Mouse (Mus musculus) heart, adult 18-20 months (tissue): ENCODE data around the gene Fbxl3. TPM values are rescaled to one million over a fixed set of nuclear protein-coding genes. Genes with fewer than 3 reads are reported as not detected.

Experiments used
- DNase-seq, 2 experiments: peaks; one replicate each; pipeline ENCODE4 v3.0.0; 2021 to 2022; ENCODE audit warnings: mixed read lengths in 1 of 2
- long read RNA-seq, 2 experiments: library from polyadenylated mRNA; stranded (forward); transcript quantifications; one replicate each; pipeline ENCODE4 v2.0.0; 2021
- total RNA-seq, 2 experiments: library from RNA; stranded (reverse); gene quantifications; 2 replicates each; pipeline ENCODE4 v1.2.3; 2021

Fbxl3 gene
- 10 to 100 TPM; 58.2 to 61.1 TPM for total RNA-seq
- long read RNA-seq, experiment 1, full-length matches to known transcripts = 33 of 64 reads
- long read RNA-seq, experiment 1, partial matches to known transcripts = 0 of 64 reads
- long read RNA-seq, experiment 1, other reads (novel, unspliced or antisense) = 31 of 64 reads
- long read RNA-seq, experiment 2, full-length matches to known transcripts = 8 of 35 reads
- long read RNA-seq, experiment 2, partial matches to known transcripts = 0 of 35 reads
- long read RNA-seq, experiment 2, other reads (novel, unspliced or antisense) = 27 of 35 reads

- peak; percentile 95 to 98 for DNase-seq
Measured at GRCm38 (mm10) chr14:103099238-103099933, at the start of gene Fbxl3. Fbxl3 (minus strand) TSS chr14:103099566.

- peak in 1 of 2 experiments; percentile 18 for DNase-seq
Measured at GRCm38 (mm10) chr14:103131991-103132390, 32.6 kb upstream of the Fbxl3 start.

DNA sequence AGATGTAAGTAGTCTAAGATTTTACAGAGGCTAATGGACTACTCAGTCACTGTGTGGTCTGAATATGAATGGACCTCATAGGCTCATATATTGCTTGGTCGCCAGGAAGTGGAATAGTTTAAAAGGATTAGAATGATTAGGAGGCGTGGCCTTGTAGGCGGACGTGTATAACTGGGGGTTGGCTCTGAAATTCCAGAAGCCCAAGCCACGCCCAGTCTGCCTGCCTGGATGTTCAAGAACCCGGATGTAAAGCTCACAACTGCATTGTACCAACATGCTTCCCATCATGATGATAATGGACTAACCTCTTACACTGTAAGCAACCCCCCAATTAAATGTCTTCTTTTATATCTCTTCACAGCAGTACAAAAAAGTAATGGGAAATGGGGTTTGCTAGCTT lies 26.4 kb upstream of the Fbxl3 start:
- DNase-seq = no peak

- DNase-seq = no peak
Measured at GRCm38 (mm10) chr14:103114994-103115670, 15.8 kb upstream of the Fbxl3 start.

DNA sequence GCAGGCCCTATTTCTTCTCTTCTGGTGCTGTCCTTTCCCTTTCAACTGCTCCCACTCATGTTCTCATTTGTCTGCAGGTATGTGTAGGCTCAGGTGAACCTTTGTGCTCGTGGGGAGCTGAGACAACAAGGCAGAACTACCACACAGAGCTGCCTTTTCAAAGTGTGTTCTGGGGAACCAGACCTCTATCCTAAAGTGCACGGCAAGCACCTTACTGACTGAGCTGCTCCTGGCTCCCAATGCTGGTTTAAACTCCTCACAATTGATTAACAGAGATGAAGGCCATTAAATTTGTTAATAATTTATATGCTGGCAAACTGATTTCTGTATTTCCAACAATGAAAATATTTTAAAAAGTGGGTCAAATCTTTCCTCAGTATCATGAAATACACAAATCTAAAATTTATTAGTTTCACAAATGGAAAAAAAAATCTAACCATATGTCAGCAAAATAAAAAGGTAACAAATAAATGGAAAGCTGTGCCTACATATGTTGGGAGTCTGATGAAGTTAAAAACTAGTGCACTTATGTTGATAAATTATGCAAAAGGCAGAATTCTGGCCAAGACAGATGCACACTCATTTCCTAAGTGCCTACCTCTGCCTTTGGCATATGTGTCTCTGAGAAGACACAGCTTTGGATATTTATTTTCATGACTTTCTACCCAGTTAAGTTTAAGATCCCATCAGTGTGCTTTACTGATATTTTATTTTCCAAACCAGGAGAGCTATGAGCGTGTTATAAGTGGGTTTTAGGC lies 13.4 kb upstream of the Fbxl3 start:
- no peak for DNase-seq

- no peak for DNase-seq
Measured at GRCm38 (mm10) chr14:103109971-103110370, 10.6 kb upstream of the Fbxl3 start.

DNA sequence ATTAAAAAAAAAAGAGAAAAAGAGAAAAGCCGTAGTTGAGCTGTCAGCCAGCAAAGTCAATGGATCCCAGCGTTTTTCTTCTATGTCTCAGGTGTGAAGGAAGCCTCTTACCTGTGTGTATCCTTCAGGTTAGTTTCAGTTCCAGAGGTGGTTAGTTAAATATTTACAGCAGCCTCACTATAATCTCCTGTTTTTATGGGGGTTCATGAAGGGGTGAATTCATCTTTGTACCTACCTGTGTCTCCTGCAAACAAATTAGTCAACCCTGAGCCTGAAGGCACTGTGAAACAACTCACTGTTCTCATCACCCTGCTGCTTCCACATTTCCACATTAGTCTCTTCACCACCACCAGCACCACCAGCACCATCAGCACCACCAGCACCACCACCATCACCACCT lies 6.9 kb upstream of the Fbxl3 start:
- no peak for DNase-seq

GRCm38 (mm10) chr14:103102731-103103335 lies 3.5 kb upstream of the Fbxl3 start:
- no peak for DNase-seq

DNA sequence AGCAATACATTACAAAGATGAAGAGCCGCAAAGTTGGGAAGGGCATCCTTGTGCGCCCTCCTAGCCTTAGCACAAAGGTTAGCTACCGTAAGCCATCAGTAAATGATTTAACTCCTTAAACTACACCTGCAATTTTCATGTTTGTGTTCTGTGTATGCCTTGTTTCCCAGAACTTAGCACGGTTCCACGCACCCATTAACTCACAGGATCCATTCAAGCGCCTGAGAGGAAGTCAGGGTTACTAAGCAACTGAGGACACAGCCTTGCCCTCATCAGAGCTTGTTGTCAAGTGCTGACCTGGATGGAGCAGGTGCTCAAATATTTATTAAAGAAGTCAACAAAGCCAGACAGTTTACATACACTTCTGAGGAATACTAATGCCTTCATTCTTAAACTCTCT lies 2.9 kb upstream of the Fbxl3 start:
- DNase-seq = no peak

GRCm38 (mm10) chr14:103101171-103101570 lies 1.8 kb upstream of the Fbxl3 start:
- DNase-seq = no peak

GRCm38 (mm10) chr14:103100296-103100695 lies 930 bp upstream of the Fbxl3 start:
- DNase-seq = peak in 1 of 2 experiments; percentile 28

GRCm38 (mm10) chr14:103098587-103099235 lies 655 bp downstream of the Fbxl3 start:
- DNase-seq = peak; percentile 91 to 93

DNA sequence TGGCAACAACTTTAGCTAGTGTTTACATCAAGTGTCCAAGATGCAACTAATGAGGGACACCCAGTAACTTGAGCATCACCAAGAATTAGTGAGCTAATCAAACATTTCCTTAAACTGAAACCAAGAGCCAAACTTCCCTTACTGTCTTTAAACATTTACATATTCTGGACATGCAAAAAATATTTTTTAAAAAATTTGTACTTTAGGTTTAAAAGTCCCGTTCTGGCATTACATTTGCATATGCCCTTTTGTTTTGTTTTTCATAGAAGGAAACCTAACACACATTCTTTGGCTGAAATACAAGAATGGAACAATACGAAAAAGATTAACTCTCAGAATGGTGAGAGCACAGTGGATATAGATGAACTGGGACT lies 1.2 kb downstream of the Fbxl3 start:
- DNase-seq = no peak

DNA sequence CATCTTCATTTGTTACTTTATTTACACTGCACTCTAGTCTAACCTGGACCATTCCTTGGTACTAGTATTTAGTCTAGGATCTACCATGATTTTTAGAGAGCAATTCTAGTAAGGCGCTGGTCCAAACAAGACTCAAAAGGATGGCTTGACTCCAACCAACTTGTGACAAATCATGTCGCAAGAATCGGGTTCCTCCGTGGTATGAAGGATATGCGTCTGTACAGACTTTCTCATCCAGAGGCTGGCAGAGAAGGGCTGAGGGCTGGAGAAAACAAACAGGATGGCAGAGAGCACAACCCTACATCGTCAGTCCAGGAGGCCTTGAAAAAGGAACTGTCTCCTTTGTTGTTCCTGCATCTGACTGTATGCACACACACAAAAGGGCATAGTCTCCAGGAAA lies 2.7 kb downstream of the Fbxl3 start:
- DNase-seq = peak; percentile 51 to 72

DNA sequence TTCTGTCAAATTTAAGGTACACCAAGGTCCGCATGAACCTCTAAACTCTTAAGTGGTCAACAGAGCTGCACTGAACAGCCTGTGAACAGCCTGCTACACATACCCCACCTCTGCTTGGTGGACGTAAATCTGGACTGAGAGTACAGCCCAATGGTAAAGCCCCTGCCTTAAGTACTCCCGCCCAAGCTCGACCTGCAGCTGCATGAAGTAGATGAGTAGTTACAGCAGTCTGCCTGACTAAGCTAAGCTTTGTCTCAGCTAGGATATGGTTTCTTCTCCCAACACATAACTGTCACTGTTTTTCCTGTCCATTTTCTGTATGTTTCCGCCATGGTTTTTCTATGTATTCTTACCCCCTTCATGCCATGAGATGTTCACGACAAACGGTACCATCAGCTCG lies 3.5 kb downstream of the Fbxl3 start:
- no peak for DNase-seq

DNA sequence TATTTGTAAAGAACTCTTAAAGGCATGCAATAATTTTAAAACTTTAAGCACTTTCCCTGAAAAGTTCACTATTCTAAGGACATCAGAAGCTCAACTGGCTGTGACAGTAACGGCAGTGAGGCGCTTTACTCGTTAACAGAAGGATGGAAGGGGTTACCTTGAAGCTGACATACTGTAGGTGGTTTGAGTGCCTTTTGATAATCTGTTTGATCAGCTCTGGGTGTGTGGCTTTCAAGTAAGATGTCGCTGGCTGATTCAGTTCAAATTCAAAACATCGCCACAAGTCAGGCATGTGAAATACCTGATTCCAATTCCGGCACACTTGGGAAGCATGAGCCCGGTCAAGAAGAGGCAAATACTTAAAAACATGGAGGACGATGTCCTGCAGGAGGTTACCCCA lies 4.3 kb downstream of the Fbxl3 start:
- DNase-seq = no peak

DNA sequence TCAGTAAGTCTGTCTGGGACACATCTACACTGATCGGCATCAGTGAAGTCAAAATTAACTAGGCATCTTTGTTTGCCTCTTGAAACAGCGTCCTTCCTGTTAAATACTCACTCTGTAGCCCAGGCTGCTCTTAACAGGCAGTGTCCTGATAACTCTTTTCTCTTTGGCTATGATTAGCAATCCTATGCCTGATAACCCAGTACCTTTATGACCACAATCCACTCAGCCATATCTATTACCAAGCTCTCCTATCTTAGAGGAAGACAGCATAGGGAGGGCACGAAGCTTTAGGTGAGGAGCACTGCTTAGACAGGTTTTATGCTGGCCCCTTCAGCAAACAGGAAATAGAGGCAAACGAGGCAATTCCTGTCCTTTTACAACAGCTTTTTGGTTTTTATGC lies 5.7 kb downstream of the Fbxl3 start:
- DNase-seq = no peak

GRCm38 (mm10) chr14:103093236-103093635 lies 6.1 kb downstream of the Fbxl3 start:
- no peak for DNase-seq

- DNase-seq = peak; percentile 81 to 84
Measured at GRCm38 (mm10) chr14:103088624-103089023, 10.7 kb downstream of the Fbxl3 start.

DNA sequence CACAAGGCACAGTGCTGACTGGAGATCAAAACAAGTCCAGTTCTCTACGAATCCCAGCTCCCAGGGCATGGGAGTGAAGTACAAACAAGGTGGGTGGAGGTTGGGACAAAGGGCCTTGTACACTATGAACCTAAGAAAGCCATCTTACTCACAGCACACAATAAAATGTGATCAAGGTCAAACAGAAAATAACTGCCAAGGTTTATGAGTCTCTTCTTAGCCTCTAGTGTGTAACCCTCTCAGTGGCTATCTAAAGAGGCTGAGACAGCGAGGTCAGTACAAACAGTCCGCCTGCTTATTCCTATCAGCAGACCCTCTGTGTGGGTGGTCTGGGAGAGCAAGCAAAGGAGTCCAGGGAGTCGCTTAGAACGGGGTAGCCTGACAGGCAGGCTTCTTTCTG lies 11.5 kb downstream of the Fbxl3 start:
- no peak for DNase-seq

DNA sequence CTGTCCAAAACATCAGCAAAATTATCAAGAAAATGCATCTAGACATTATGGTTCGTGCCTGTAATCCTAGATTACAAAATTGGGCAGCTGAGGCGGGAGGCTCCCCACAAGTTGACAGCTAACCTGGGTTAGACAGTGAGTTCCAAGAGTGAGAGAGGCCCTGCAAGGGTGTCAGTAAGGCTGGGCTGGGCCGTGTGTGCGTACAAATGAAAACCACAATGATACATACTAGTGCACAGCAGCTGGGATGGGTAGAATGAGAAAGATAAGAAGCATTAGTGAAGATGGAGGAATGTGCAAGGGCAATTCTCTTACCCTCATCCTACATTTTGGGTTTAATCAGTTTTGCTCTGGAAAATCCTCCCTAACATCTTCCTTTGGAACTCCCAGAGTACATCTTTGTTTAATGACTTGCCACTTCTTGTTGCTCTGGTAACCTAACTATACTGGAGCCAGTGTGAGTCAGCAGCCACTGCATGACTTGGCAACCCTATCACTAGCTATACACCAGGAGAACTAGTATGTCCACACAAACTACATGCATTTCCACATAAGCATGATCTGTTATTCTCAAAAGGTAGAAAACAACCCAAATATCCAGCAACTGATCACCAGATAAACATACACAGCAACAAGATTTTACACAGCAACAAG lies 12.6 kb downstream of the Fbxl3 start:
- DNase-seq = peak in 1 of 2 experiments; percentile 25
